Mouse (Mus musculus): ENCODE measurements around the gene Tfeb. TPM values are rescaled to one million over a fixed set of nuclear protein-coding genes. Genes with fewer than 3 reads are reported as not detected.

Gene Tfeb
- polyA plus RNA-seq, 1 experiment from 2014 or later, result 4.5 TPM

GRCm38 (mm10) chr17:47698156-47698555 lies 38.7 kb upstream of the Tfeb start:
- Histone ChIP-seq H3K27me3 (replicated peaks) (peaks cover 11% of the 10 kb centered on the region), H3K4me3 (no peak overlapping the region), H3K4me2 (replicated peaks) (no peak overlapping the region), H3K4me1 (peaks cover 8% of the 10 kb centered on the region; the same call in 1 of the 2 replicates), H3K9ac (no peak overlapping the region), H3K27ac (no peak overlapping the region), H3K9me3 (no peaks in the 10 kb centered on the region), H3K36me3 (peaks cover 39% of the 10 kb centered on the region)
- ATAC-seq (ENCODE audit: low FRiP score, low read depth), result no peak
- 89% methylated on average over 10 of the region's 10 CpGs for WGBS

GRCm38 (mm10) chr17:47699055-47699454 lies 37.8 kb upstream of the Tfeb start:
- Histone ChIP-seq H3K27ac (no peak overlapping the region), H3K9me3 (no peaks in the 10 kb centered on the region), H3K4me3 (no peak overlapping the region), H3K9ac (no peak overlapping the region), H3K4me1 (peaks cover 4% of the 10 kb centered on the region; the same call in 1 of the 2 replicates), H3K27me3 (replicated peaks) (peaks cover 14% of the 10 kb centered on the region), H3K36me3 (peaks cover 43% of the 10 kb centered on the region), H3K4me2 (replicated peaks) (no peak overlapping the region)
- 80% methylated on average over 2 of the region's 2 CpGs for WGBS
- ATAC-seq (ENCODE audit: low FRiP score, low read depth), result no peak

GRCm38 (mm10) chr17:47701793-47702192 lies 35.0 kb upstream of the Tfeb start:
- H3K27ac ChIP-seq, result no peak overlapping the region
- no peak overlapping the region for H3K9ac ChIP-seq
- WGBS, result 81% methylated on average over 9 of the region's 9 CpGs
- H3K4me2 ChIP-seq (replicated peaks), result no peak overlapping the region
- H3K4me3 ChIP-seq, result no peak overlapping the region
- H3K4me1 ChIP-seq, result no peaks in the 10 kb centered on the region
- ATAC-seq (ENCODE audit: low FRiP score, low read depth), result no peak
- no peaks in the 10 kb centered on the region for H3K9me3 ChIP-seq
- H3K27me3 ChIP-seq (replicated peaks), result peaks cover 18% of the 10 kb centered on the region
- peaks cover 47% of the 10 kb centered on the region for H3K36me3 ChIP-seq

GRCm38 (mm10) chr17:47702548-47703345 lies 34.1 kb upstream of the Tfeb start:
- Histone ChIP-seq H3K4me1 (no peaks in the 10 kb centered on the region), H3K4me2 (replicated peaks) (no peak overlapping the region), H3K4me3 (no peak overlapping the region), H3K27ac (no peak overlapping the region), H3K9me3 (no peaks in the 10 kb centered on the region), H3K9ac (no peak overlapping the region), H3K36me3 (peaks cover 47% of the 10 kb centered on the region), H3K27me3 (replicated peaks) (peaks cover 18% of the 10 kb centered on the region)
- WGBS, result 42% methylated on average over 28 of the region's 28 CpGs
- ATAC-seq (ENCODE audit: low FRiP score, low read depth), result no peak

GRCm38 (mm10) chr17:47703556-47703955 lies 33.3 kb upstream of the Tfeb start:
- WGBS, result 26% methylated on average over 20 of the region's 20 CpGs
- Histone ChIP-seq H3K4me1 (no peaks in the 10 kb centered on the region), H3K9ac (no peak overlapping the region), H3K4me3 (no peak overlapping the region), H3K9me3 (no peaks in the 10 kb centered on the region), H3K27me3 (replicated peaks) (peaks cover 18% of the 10 kb centered on the region), H3K27ac (no peak overlapping the region), H3K36me3 (peaks cover 47% of the 10 kb centered on the region), H3K4me2 (replicated peaks) (no peak overlapping the region)
- ATAC-seq (ENCODE audit: low FRiP score, low read depth), result no peak

GRCm38 (mm10) chr17:47704692-47705091 lies 32.1 kb upstream of the Tfeb start:
- Histone ChIP-seq H3K9ac (no peak overlapping the region), H3K4me2 (replicated peaks) (no peak overlapping the region), H3K4me1 (no peaks in the 10 kb centered on the region), H3K36me3 (peaks cover 40% of the 10 kb centered on the region), H3K27me3 (replicated peaks) (peaks cover 18% of the 10 kb centered on the region), H3K9me3 (no peaks in the 10 kb centered on the region), H3K27ac (no peak overlapping the region), H3K4me3 (no peak overlapping the region)
- WGBS, result 82% methylated on average over 4 of the region's 4 CpGs
- ATAC-seq (ENCODE audit: low FRiP score, low read depth), result no peak

- H3K4me1 ChIP-seq, result no peaks in the 10 kb centered on the region
- H3K27ac ChIP-seq, result no peak overlapping the region
- no peak overlapping the region for H3K4me2 ChIP-seq (replicated peaks)
- ATAC-seq (ENCODE audit: low FRiP score, low read depth), result no peak
- peaks cover 18% of the 10 kb centered on the region for H3K27me3 ChIP-seq (replicated peaks)
- 81% methylated on average over 1 of the region's 1 CpGs for WGBS
- H3K4me3 ChIP-seq, result no peak overlapping the region
- H3K36me3 ChIP-seq, result peaks cover 27% of the 10 kb centered on the region
- no peaks in the 10 kb centered on the region for H3K9me3 ChIP-seq
- no peak overlapping the region for H3K9ac ChIP-seq
Measured at GRCm38 (mm10) chr17:47706196-47706595, 30.6 kb upstream of the Tfeb start.

GRCm38 (mm10) chr17:47707961-47708360 lies 28.9 kb upstream of the Tfeb start:
- no peak overlapping the region for H3K4me2 ChIP-seq (replicated peaks)
- peaks cover 10% of the 10 kb centered on the region for H3K36me3 ChIP-seq
- 86% methylated on average over 3 of the region's 3 CpGs for WGBS
- no peak overlapping the region for H3K9ac ChIP-seq
- no peak overlapping the region for H3K4me3 ChIP-seq
- H3K4me1 ChIP-seq, result no peaks in the 10 kb centered on the region
- no peak overlapping the region for H3K27ac ChIP-seq
- no peak for ATAC-seq (ENCODE audit: low FRiP score, low read depth)
- H3K9me3 ChIP-seq, result no peaks in the 10 kb centered on the region
- H3K27me3 ChIP-seq (replicated peaks), result peaks cover 9% of the 10 kb centered on the region

DNA sequence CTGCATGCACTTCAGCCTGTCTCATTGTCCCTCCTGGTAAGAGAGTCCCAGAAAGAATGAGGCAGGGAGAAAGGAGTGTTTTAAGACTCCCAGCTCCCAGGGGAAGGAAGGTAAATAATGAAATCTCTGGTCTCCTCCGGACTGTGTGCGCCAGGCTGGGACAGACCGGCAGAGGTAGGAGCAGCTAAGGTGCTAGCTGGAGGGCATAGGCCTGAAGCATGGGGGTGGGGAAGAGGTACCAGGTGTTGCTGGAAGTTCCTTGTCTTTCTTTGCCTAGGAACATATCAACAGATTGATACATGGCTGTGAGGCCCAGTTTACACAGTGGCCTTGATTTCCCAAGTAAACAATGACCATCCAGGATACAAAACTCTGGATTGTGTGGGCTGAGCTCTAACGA lies 27.9 kb upstream of the Tfeb start:
- Histone ChIP-seq H3K36me3 (0 out of 2 replicates have a peak, but pooled peaks cover 4% of the 10 kb centered on the region), H3K4me1 (no peaks in the 10 kb centered on the region), H3K9ac (no peak overlapping the region), H3K4me3 (no peak overlapping the region), H3K9me3 (no peaks in the 10 kb centered on the region), H3K4me2 (replicated peaks) (no peak overlapping the region), H3K27me3 (replicated peaks) (0 out of 2 replicates have a peak, but pooled peaks cover 4% of the 10 kb centered on the region), H3K27ac (no peak overlapping the region)
- no peak for ATAC-seq (ENCODE audit: low FRiP score, low read depth)
- WGBS, result 78% methylated on average over 4 of the region's 4 CpGs

GRCm38 (mm10) chr17:47710036-47710435 lies 26.8 kb upstream of the Tfeb start:
- Histone ChIP-seq H3K4me3 (no peak overlapping the region), H3K36me3 (no peaks in the 10 kb centered on the region), H3K27me3 (replicated peaks) (no peaks in the 10 kb centered on the region), H3K9me3 (no peaks in the 10 kb centered on the region), H3K27ac (no peak overlapping the region), H3K9ac (no peak overlapping the region), H3K4me2 (replicated peaks) (no peak overlapping the region), H3K4me1 (no peaks in the 10 kb centered on the region)
- 76% methylated on average over 3 of the region's 3 CpGs for WGBS
- no peak for ATAC-seq (ENCODE audit: low FRiP score, low read depth)

DNA sequence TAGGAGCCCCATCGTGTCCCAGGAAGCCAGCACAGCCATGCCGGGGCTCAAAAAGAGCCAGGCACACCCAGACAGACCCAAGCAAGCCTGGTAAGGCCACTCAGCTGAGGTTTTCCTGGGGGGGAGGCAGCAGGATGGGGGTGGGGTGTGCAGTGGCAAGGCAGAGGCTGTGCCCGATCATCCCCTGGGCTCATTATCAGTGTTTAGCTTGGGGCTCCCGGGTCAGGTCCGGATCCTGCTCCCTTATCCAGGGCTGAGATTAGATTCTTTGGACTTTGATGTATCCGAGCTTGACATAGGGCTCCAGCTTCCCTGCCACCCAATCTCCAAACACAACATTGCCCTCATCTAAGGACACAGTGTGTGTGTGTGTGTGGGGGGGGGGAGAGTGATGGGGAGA lies 24.9 kb upstream of the Tfeb start:
- ATAC-seq (ENCODE audit: low FRiP score, low read depth), result no peak
- no peaks in the 10 kb centered on the region for H3K27me3 ChIP-seq (replicated peaks)
- H3K4me1 ChIP-seq, result no peaks in the 10 kb centered on the region
- H3K9ac ChIP-seq, result no peak overlapping the region
- H3K36me3 ChIP-seq, result no peaks in the 10 kb centered on the region
- H3K27ac ChIP-seq, result no peak overlapping the region
- WGBS, result 82% methylated on average over 6 of the region's 6 CpGs
- no peaks in the 10 kb centered on the region for H3K9me3 ChIP-seq
- no peak overlapping the region for H3K4me2 ChIP-seq (replicated peaks)
- no peak overlapping the region for H3K4me3 ChIP-seq

DNA sequence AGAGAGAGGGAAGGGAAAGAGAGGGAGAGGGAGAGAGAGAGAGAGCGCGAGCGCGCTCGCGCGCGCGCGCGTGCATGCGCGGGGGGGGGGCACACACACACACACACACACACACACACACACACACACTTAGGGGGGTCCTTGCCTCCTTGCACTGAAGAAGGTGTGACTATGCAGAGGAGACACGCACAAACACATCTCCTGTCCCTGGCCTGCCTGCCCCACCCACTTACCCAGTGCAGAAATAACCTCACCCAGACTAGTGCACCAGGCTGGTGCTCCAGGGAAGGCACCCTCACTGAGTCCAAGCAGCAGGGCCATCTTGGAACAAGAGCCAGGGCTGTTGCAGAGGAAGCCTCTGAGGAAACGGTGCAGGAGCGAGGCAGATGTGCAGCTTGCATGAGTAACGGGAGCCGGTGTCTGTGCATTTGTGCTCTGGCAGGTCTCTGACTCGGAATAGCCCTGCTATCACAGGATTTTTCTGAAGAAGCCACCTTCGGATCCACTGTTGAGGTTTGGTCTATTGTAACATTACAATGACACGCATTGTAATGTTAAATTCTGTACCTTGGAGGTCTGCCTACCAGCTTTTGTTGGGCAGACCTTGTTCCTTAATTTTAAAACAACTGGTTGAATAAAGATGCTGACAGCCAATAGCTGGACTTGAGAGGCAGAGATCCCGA lies 23.8 kb upstream of the Tfeb start:
- H3K36me3 ChIP-seq, result no peaks in the 10 kb centered on the region
- no peaks in the 10 kb centered on the region for H3K4me1 ChIP-seq
- H3K9me3 ChIP-seq, result no peaks in the 10 kb centered on the region
- H3K27me3 ChIP-seq (replicated peaks), result no peaks in the 10 kb centered on the region
- H3K27ac ChIP-seq, result no peak overlapping the region
- WGBS, result 45% methylated on average over 17 of the region's 22 CpGs
- no peak overlapping the region for H3K9ac ChIP-seq
- no peak overlapping the region for H3K4me2 ChIP-seq (replicated peaks)
- H3K4me3 ChIP-seq, result no peak overlapping the region
- ATAC-seq (ENCODE audit: low FRiP score, low read depth), result no peak

Measured in neural tube, embryonic 12.5 days (tissue).